Mouse (Mus musculus) embryo, embryonic 11.5 days (tissue): ENCODE measurements around the gene Csn1s1.

ENCODE experiments used
- DNase-seq: peaks from one replicate; pipeline ENCODE4 v3.0.0-alpha.2; 2012; ENCODE audit warnings: low read depth, low spot score

The Csn1s1 gene

DNA sequence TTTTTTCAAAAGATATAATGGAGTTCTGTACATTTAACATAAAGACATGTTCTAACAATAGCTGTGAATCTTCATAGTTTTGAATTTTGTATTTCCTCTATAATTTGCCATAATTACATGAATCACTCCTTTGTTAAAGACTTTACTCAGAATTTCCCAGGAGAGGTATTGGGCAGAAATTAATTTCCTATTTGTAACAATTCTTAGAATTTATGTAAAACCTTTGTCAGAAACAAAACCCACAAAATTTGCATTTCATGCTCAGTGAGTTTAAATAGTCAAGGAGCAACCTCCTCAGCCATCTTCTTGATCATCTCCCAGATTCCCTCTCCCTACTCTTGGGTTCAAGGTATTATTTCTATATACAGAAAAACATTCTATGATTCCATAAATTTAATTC is at the start of gene Csn1s1:
Gene Csn1s1 (plus strand): TSS at position 301 of the 400 bp plus-strand sequence.
- DNase-seq = no peak

DNA sequence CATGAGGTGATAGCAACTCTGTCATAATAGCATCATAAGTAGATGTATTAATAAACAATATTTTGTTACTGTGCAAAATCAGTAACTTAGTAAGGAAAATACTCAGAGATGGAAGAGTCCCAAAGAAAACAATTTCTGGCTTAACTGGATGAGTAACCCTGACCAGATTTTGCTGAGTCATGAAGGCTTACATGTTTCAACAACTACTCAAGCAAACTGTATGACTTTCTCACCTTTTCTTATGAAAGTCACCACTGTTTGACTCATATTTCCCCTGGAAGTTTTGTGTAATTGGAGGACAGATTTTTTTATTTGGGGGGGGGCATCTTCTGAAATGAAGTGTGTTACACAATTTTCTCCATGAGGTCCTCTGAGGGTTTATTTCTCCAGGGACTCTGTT is 43.3 kb upstream of the Csn1s1 start:
- no peak for DNase-seq

DNA sequence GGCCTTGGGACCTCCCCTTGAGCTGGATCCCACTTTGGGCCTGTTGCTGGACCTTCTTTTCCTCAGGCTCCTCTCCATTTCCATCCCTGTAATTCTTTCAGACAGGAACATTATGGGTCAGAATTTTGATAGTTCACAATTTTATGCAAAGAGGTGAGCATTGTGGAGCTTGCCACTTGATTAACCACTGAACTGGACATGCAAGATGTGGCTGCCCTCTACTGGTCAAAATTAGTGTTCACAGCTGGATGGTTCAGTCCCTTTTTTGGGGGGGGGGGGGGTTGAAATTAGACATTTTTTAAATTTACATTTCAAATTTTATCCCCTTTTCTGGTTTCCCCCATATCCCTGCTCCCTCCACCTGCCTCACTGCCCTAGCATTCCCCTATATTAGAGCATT is 23.2 kb upstream of the Csn1s1 start:
- no peak for DNase-seq

DNA sequence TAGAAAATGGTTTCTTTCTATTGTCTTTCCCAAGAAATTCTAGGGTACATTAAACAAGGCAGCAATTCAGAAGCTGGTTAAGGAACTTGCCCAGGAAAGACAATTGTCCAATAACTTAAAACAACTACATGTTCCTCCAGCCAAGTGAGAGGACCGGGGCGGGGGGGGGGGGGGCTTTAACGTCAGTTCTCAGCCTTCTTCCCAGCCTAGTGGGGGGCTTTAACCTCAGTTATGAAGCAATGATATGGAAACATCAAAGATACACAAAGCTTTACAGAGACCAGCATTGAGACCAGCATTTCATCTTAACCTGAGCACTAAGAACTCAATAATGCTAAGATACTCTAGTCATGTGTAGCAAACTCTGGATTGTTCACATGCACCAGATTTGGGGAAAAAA is 33.5 kb downstream of the Csn1s1 start, which contains the start of gene Csn2:
Gene Csn2 (minus strand): TSS at position 101 of the 400 bp plus-strand sequence.
- no peak for DNase-seq

DNA sequence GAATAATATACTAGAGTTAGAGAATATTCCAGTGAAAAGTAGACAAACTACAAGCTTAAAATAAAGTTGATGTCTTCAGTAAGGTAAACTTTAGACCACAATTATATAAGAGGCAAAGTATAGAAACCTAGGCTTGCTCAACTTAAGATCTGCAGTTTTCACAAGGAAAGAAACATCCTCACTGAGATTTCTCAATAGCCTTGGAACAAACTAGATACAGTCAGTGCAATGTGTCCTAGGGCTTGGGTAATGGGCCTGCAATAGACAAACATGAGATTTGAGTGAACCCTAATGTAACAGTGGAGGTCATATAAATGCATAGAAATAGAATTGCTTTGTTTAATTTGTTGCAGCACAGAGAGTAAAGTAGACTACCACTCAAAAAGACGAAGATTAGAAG is 39.9 kb downstream of the Csn1s1 start:
- no peak for DNase-seq
